Mouse (Mus musculus): ENCODE results near the gene Sart1.
"Not testable (repeated sequence)": the region's sequence is repeated elsewhere in the genome, so short reads cannot be mapped to it uniquely, and the experiment has no call there.

Gene Sart1

GRCm38 (mm10) chr19:5414534-5414957, 26.0 kb upstream of the Sart1 start:
- DNase-seq (ENCODE audit: low read depth), result no peak

DNA sequence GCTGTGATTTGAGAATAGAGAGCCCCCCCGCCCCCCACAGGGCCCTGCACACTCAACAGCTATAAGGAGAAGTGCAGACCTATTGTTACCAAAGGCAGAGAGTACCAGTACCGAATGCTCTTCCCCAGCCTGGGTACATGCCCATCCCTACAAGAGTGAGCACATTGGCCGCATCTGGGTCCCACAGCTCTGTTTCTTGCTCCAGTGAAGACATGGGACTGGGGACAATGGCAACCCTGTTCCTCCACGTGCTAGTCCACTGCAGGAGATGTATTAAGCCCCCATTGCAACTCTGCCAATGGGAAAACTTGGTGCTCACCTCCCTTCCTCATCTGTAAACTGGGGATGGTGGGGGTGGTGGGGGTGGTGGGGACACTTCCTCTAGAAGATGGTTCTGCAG, 25.3 kb upstream of the Sart1 start:
- DNase-seq (ENCODE audit: low read depth), result no peak

GRCm38 (mm10) chr19:5411961-5412360, 23.5 kb upstream of the Sart1 start:
- no peak for DNase-seq (ENCODE audit: low read depth)

DNA sequence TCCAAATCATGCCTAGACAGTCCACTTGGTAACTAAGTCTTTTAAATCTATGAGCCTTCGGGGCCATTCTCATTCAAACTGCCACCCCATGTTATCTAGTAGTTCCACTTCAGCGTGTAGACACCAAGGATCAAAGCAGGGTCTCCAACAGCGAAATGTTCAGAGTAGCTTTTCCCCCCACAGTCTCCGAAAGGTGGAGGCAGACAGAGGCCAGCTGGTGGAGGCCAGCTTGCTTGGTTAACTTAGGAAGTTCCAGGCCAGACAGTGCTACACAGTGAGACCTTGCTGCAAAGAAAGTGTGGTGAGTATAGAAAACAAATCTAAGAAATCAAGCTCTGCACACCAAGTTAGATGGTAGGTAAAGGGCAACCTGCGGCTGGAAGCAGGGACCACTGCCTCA, 22.1 kb upstream of the Sart1 start:
- no peak for DNase-seq (ENCODE audit: low read depth)

DNA sequence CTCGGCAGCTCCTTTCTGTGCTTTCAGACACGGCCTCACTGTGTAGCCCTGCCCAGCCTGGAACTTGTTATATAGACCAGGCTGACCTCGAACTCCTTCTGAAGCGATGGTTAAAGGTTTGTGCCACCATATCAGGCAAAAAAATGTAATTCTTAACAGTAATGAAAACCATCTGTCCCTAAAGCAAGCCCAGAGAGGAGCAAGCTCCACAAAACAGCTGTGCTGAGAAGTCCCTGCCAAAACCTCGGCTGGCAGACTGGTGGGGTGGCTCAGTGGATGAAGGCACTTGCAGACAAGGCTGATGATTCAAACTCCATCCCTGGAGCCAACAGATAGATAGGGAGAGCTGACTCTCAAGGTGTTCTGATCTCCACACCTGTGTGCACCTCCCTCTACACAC, 20.6 kb upstream of the Sart1 start:
- no peak for DNase-seq (ENCODE audit: low read depth)

GRCm38 (mm10) chr19:5408057-5409001, 19.8 kb upstream of the Sart1 start:
- DNase-seq (ENCODE audit: low read depth), result peak; percentile 59

DNA sequence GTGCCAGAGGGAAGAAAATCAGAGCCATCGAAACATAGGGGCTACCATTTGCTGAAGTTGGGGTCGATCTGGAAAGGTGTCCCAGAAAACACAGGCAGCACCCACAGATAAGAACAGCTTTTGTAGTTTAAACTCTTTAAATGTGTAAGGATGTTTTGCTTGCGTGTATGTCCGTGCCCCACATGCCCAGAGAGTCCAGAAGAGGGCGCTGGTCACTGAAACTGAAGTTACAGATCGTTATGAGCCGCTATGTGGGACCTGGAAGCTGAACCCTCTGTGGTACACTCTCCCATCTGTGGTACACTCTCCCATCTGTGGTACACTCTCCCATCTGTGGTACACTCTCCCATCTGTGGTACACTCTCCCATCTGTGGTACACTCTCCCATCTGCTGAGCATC, 18.6 kb upstream of the Sart1 start:
- peak; percentile 92 for DNase-seq (ENCODE audit: low read depth)

- DNase-seq (ENCODE audit: low read depth), result peak; percentile 89
Observed at GRCm38 (mm10) chr19:5406531-5407126, 18.1 kb upstream of the Sart1 start.

DNA sequence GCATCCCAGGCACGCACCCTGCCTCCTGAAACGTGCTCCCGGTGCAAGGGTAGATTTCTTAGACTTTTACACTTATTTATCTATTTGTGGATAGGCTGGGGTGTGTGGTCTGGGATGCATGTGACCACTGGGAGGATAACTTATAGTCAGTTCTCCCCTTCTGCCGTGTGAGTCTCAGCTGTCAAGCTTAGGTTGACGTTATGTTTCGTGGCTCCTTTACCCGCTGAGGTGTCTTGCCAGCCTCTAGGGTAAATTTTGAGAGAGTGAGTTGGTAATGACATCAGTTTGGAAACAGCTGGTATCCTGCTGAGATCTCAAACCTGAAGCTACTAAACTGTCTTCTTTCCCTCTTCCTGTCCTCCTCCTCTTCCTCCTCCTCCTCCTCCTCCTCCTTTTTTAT, 17.4 kb upstream of the Sart1 start:
- peak; percentile 86 for DNase-seq (ENCODE audit: low read depth)

- DNase-seq (ENCODE audit: low read depth), result no peak
Observed at GRCm38 (mm10) chr19:5402293-5402692, 13.8 kb upstream of the Sart1 start, which contains the start of gene Tsga10ip. TSS of gene Tsga10ip (minus strand) at chr19:5402526.

GRCm38 (mm10) chr19:5401073-5401472, 12.6 kb upstream of the Sart1 start:
- not testable (repeated sequence) for DNase-seq (ENCODE audit: low read depth)

GRCm38 (mm10) chr19:5395371-5395770, 6.9 kb upstream of the Sart1 start:
- peak; percentile 19 for DNase-seq (ENCODE audit: low read depth)

GRCm38 (mm10) chr19:5394168-5394567, 5.7 kb upstream of the Sart1 start:
- DNase-seq (ENCODE audit: low read depth), result no peak

GRCm38 (mm10) chr19:5392892-5393291, 4.4 kb upstream of the Sart1 start:
- no peak for DNase-seq (ENCODE audit: low read depth)

DNA sequence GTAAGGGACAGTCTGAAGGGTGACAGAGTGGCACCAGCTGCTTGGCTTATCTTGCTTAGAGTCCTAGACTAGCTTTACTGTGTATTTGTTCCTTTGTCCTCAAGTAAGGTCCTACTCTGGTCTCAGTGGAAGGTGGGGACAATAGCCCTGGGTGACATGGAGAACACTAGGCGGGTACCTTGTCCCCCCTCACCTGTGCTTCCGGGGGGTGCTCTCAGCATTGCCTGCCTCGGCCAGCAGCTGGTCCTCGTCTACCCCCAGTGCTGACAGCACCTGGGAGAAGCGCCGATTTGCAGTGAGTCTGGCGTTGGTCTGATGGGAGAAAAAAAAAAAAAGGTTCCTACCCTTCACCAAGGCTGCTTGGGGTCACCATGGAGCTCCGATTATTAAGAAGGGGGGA, 1.9 kb upstream of the Sart1 start:
- DNase-seq (ENCODE audit: low read depth), result no peak

- DNase-seq (ENCODE audit: low read depth), result peak; percentile 91
Observed at GRCm38 (mm10) chr19:5389647-5390046, 1.1 kb upstream of the Sart1 start.

GRCm38 (mm10) chr19:5388011-5388441, 477 bp downstream of the Sart1 start:
- no peak for DNase-seq (ENCODE audit: low read depth)

DNA sequence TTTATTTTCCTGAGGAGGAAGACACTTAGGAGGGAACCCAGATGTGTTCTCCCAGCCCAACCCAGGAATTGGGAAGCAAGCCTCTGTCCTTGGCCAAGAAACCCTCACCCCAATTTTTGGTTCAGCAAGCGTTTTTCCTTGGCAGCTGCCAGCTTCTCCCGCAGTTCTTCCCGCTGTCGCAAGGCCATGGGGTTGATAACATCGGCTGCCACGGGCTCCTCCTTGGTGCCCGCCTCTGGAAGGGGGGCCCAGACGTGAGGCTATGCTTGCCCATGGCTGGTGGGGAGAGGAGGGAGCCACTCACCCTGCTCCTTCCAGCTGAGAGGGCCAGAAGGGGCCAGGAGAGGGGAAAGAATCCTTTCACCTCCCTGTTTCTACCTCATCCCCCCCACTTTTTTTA, 3.8 kb downstream of the Sart1 start:
- no peak for DNase-seq (ENCODE audit: low read depth)

DNA sequence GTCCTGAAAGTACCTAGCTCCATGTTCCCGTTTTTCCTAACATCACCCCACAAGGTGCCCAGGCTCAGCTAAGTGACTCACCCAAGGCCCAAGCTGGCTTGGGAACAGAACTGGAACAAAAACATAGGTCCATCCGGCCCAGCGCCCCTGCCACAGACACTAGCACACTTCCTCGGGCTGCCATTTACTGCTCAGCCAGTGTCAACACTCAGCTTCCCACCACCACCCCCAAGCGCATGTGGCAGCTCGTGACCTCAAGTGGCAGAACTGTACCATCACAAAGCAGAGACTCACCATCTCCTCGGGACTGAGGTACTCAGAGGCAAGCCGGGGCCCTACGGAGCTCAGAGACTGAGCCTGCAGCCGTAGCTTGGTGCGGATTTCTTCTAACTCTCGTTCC, 5.2 kb downstream of the Sart1 start:
- no peak for DNase-seq (ENCODE audit: low read depth)

- DNase-seq (ENCODE audit: low read depth), result no peak
Observed at GRCm38 (mm10) chr19:5377446-5377845, 11.1 kb downstream of the Sart1 start.

DNA sequence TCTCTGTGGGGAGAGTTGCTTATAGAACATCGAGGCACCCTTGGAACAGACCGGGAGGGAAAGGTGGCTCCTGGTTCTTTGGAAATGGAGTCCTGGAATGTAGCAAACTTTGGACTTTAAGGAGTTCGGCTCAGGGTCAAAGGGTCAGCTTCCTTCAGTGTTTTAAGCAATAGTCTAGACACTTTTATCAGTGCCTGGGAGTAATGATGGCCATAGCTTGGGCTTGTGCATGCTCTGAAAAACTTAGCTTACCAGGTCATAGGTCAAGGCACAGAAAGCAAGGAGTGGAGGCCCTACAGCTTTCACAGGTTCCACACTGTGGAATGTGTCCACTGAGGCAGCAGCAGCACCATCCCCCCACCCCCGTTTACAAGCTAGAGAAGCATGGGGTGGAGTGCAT, 13.8 kb downstream of the Sart1 start:
- no peak for DNase-seq (ENCODE audit: low read depth)

DNA sequence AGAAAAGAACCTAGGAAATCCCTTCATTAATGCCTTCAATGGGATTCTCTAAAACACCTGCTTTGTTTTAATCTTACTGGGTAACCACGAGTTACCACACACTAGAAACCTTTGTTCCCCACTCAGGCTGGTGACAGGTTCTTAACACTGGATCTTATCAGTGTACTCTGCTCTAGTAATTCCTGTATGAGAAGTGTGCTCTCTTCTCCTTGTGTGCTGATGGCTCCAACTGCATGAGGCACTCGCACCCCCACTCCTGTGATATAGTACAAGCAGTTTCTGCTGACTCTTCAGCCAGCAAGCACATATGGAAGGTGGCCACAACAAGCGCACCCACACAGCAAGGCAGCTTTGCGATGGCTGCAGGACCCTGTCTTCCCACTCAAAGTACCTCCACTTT, 14.3 kb downstream of the Sart1 start:
- no peak for DNase-seq (ENCODE audit: low read depth)

- DNase-seq (ENCODE audit: low read depth), result no peak
Observed at GRCm38 (mm10) chr19:5372724-5373123, 15.8 kb downstream of the Sart1 start.
